Mouse (Mus musculus) liver, embryonic 16.5 days (tissue): ENCODE data around the gene Hkdc1. TPM values are rescaled to one million over a fixed set of nuclear protein-coding genes. Genes with fewer than 3 reads are reported as not detected.

ENCODE experiments used
- ATAC-seq: fragments of 200-750 bp; cut with Nextera tagmentation; 2 replicates; pipeline ENCODE4 v1.8.0; 2017; ENCODE audit warnings: low read depth, mild to moderate bottlenecking, moderate number of reproducible peaks, moderate library complexity
- H3K27ac ChIP-seq: fragments of 300-500 bp; sonication (generic); 2 replicates; pipeline ENCODE4 v1.5.1; 2014; ENCODE audit warnings: mild to moderate bottlenecking, low read length
- H3K27me3 ChIP-seq: fragments of 300-500 bp; sonication (generic); 2 replicates; pipeline ENCODE4 v1.6.1; 2014; ENCODE audit warnings: low read depth, low read length, mixed read lengths; ENCODE audit not compliant: control insufficient read depth, insufficient read depth
- H3K36me3 ChIP-seq: fragments of 300-500 bp; sonication (generic); 2 replicates; pipeline ENCODE4 v1.6.1; 2014; ENCODE audit warnings: mild to moderate bottlenecking; ENCODE audit not compliant: control insufficient read depth, insufficient read depth
- H3K4me1 ChIP-seq: fragments of 300-500 bp; sonication (generic); 2 replicates; pipeline ENCODE4 v1.6.1; 2014; ENCODE audit warnings: low read depth, low read length, mixed read lengths; ENCODE audit not compliant: control insufficient read depth
- H3K4me2 ChIP-seq: fragments of 300-500 bp; sonication (generic); 2 replicates; pipeline ENCODE4 v1.6.1; 2014; ENCODE audit warnings: low read depth, low read length, mixed read lengths
- H3K4me3 ChIP-seq: fragments of 300-500 bp; sonication (generic); 2 replicates; pipeline ENCODE4 v1.5.1; 2014; ENCODE audit warnings: low read depth, mild to moderate bottlenecking, low read length
- H3K9ac ChIP-seq: fragments of 300-500 bp; sonication (generic); 2 replicates; pipeline ENCODE4 v1.6.1; 2014; ENCODE audit warnings: low read depth, low read length
- H3K9me3 ChIP-seq: fragments of 300-500 bp; sonication (generic); replicated peaks from 2 replicates; pipeline ENCODE4 v1.6.1; 2016; ENCODE audit warnings: low read length; ENCODE audit not compliant: control insufficient read depth
- WGBS: fragments of 180-500 bp; shearing (Covaris S2); extraction: QIAGEN DNeasy Blood & Tissue Kit; methylation state at CpG from one replicate; pipeline ENCODE4 v1.1.7; 2014; ENCODE audit not compliant: insufficient replicate concordance; 5-methylcytosine and 5-hydroxymethylcytosine counted together
- polyA plus RNA-seq: library from polyadenylated mRNA; unstranded; fragments of >200 nt; fragmentation: Nextera tagmentation; extraction: Ambion mirVana; gene quantifications from 2 replicates; pipeline ENCODE4 v1.2.1, GENCODE M21; 2015

The Hkdc1 gene
- polyA plus RNA-seq, 1 experiment from 2014 or later = 14.0 TPM

GRCm38 (mm10) chr10:62425081-62425871 is 3.0 kb upstream of the Hkdc1 start:
- peaks cover 13% of the 10 kb centered on the region for H3K36me3 ChIP-seq
- H3K27me3 ChIP-seq = no peaks in the 10 kb centered on the region
- 0 out of 2 replicates have a peak, but pooled peaks have one; percentile 32 for ATAC-seq
- no peaks in the 10 kb centered on the region for H3K4me1 ChIP-seq
- no peak overlapping the region for H3K4me3 ChIP-seq
- H3K27ac ChIP-seq = peak overlapping the region; percentile 36; the same call in 1 of the 2 replicates
- 64% methylated on average over 9 of the region's 9 CpGs for WGBS
- no peak overlapping the region for H3K4me2 ChIP-seq
- H3K9me3 ChIP-seq = no peaks in the 10 kb centered on the region
- H3K9ac ChIP-seq = no peak overlapping the region

GRCm38 (mm10) chr10:62421127-62421526 is 1.2 kb downstream of the Hkdc1 start:
- Histone ChIP-seq H3K9ac (no peak overlapping the region; the same call in 1 of the 2 replicates), H3K36me3 (no peaks in the 10 kb centered on the region), H3K27ac (no peak overlapping the region), H3K4me2 (peak overlapping the region; percentile 12), H3K9me3 (no peaks in the 10 kb centered on the region), H3K4me3 (peak overlapping the region; percentile 20), H3K27me3 (no peaks in the 10 kb centered on the region), H3K4me1 (no peaks in the 10 kb centered on the region; the same call in 1 of the 2 replicates)
- WGBS = 51% methylated on average over 3 of the region's 3 CpGs
- ATAC-seq = no peak

GRCm38 (mm10) chr10:62420399-62420798 is 1.9 kb downstream of the Hkdc1 start:
- H3K9me3 ChIP-seq = no peaks in the 10 kb centered on the region
- H3K9ac ChIP-seq = no peak overlapping the region
- 31% methylated on average over 6 of the region's 6 CpGs for WGBS
- peak overlapping the region; percentile 12; the same call in 1 of the 2 replicates for H3K4me2 ChIP-seq
- H3K27ac ChIP-seq = no peak overlapping the region
- no peaks in the 10 kb centered on the region; the same call in 1 of the 2 replicates for H3K4me1 ChIP-seq
- H3K27me3 ChIP-seq = no peaks in the 10 kb centered on the region
- ATAC-seq = no peak
- H3K36me3 ChIP-seq = no peaks in the 10 kb centered on the region
- peak overlapping the region; percentile 0; the same call in 1 of the 2 replicates for H3K4me3 ChIP-seq

GRCm38 (mm10) chr10:62419422-62419821 is 2.9 kb downstream of the Hkdc1 start:
- WGBS = 69% methylated on average over 5 of the region's 5 CpGs

GRCm38 (mm10) chr10:62418831-62419356 is 3.4 kb downstream of the Hkdc1 start:
- Histone ChIP-seq H3K27me3 (no peaks in the 10 kb centered on the region), H3K4me2 (no peak overlapping the region), H3K4me3 (no peak overlapping the region), H3K9ac (no peak overlapping the region), H3K9me3 (no peaks in the 10 kb centered on the region), H3K36me3 (no peaks in the 10 kb centered on the region), H3K27ac (no peak overlapping the region), H3K4me1 (peaks cover 3% of the 10 kb centered on the region; the same call in 1 of the 2 replicates)
- no peak for ATAC-seq
- 67% methylated on average over 7 of the region's 7 CpGs for WGBS

More at GRCm38 (mm10) chr10:62419422-62419821, 2.9 kb downstream of the Hkdc1 start:
- Histone ChIP-seq H3K4me2 (no peak overlapping the region), H3K9me3 (no peaks in the 10 kb centered on the region), H3K9ac (no peak overlapping the region), H3K27me3 (no peaks in the 10 kb centered on the region), H3K4me3 (no peak overlapping the region), H3K36me3 (no peaks in the 10 kb centered on the region), H3K4me1 (peaks cover 2% of the 10 kb centered on the region; the same call in 1 of the 2 replicates), H3K27ac (no peak overlapping the region)
- no peak for ATAC-seq

GRCm38 (mm10) chr10:62413606-62413982 is 8.7 kb downstream of the Hkdc1 start:
- no peak for ATAC-seq
- Histone ChIP-seq H3K4me3 (no peak overlapping the region), H3K9ac (no peak overlapping the region)

GRCm38 (mm10) chr10:62412906-62413605 is 9.2 kb downstream of the Hkdc1 start:
- Histone ChIP-seq H3K4me2 (no peak overlapping the region), H3K9ac (no peak overlapping the region), H3K36me3 (no peaks in the 10 kb centered on the region), H3K9me3 (no peaks in the 10 kb centered on the region), H3K27me3 (no peaks in the 10 kb centered on the region), H3K27ac (no peak overlapping the region), H3K4me1 (peaks cover 9% of the 10 kb centered on the region; the same call in 1 of the 2 replicates), H3K4me3 (no peak overlapping the region)
- 16% methylated on average over 8 of the region's 8 CpGs for WGBS
- peak; percentile 42 for ATAC-seq

More at GRCm38 (mm10) chr10:62413606-62413982, 8.7 kb downstream of the Hkdc1 start:
- Histone ChIP-seq H3K9me3 (no peaks in the 10 kb centered on the region), H3K36me3 (no peaks in the 10 kb centered on the region), H3K4me1 (peaks cover 9% of the 10 kb centered on the region; the same call in 1 of the 2 replicates), H3K27me3 (no peaks in the 10 kb centered on the region), H3K4me2 (no peak overlapping the region), H3K27ac (no peak overlapping the region)
- WGBS = 10% methylated on average over 4 of the region's 4 CpGs

GRCm38 (mm10) chr10:62411431-62412410 is 10.6 kb downstream of the Hkdc1 start:
- Histone ChIP-seq H3K27ac (no peak overlapping the region), H3K4me2 (no peak overlapping the region), H3K9ac (no peak overlapping the region), H3K9me3 (no peaks in the 10 kb centered on the region), H3K27me3 (no peaks in the 10 kb centered on the region), H3K36me3 (no peaks in the 10 kb centered on the region), H3K4me3 (no peak overlapping the region), H3K4me1 (peaks cover 9% of the 10 kb centered on the region; the same call in 1 of the 2 replicates)
- ATAC-seq = no peak
- WGBS = 57% methylated on average over 19 of the region's 19 CpGs
